ENCODE assay signal across 17 mouse cellular contexts in the genomic region with DNA sequence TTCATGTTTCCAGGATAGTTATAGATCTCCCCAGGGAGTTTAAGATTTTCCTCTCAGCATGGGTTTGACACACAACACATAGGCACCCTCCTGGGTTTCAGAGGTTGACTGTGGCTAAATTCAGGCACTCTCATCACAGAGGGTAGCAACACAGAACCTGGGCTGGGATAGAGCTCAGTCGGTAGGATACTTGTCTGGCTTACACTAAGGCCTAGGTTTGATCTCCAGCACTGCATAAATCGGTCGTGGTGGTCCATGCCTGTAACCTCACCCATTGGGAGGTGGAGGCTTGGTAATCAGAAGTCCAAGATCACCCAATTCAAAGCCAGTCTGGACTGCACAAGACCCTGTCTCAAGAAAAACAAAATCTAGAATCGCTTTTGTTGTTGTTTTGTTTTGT.
DNase-seq lines count a peak whose midpoint lies in the region; ATAC-seq and TF ChIP-seq lines count a peak whose summit lies in the region.
"Had no signal": no experiment of that assay in that cellular context is flagged by ENCODE, and none has a peak within 500 bp of the region (broad histone marks: within the 10 kb centered on the region; RNA-seq: fewer than 3 reads in every experiment).

No protein-coding gene starts in this region.

- no peaks in the 10 kb centered on the region for H3K27me3 ChIP-seq in midbrain, embryonic 10.5 days (ENCODE audit: low read depth, poor library complexity, severe bottlenecking)
- H3K27me3 ChIP-seq in midbrain, postnatal 0 days (ENCODE audit: insufficient read depth, low read length) = no peaks in the 10 kb centered on the region
- H3K27me3 ChIP-seq in forebrain, embryonic 12.5 days = no peaks in the 10 kb centered on the region
- no peaks in the 10 kb centered on the region for H3K27me3 ChIP-seq in hindbrain, embryonic 13.5 days
- no peaks in the 10 kb centered on the region for H3K27me3 ChIP-seq in heart, embryonic 11.5 days (ENCODE audit: control insufficient read depth, insufficient read depth, low read length)
- H3K27me3 ChIP-seq: liver, embryonic 15.5 days had no signal

- H3K4me3 ChIP-seq in midbrain, embryonic 10.5 days = peak overlapping the region; percentile 11; the same call in 1 of the 2 replicates
- no peak overlapping the region for H3K4me3 ChIP-seq in midbrain, postnatal 0 days (ENCODE audit: low read depth, low read length)
- no peak overlapping the region for H3K4me3 ChIP-seq in forebrain, embryonic 12.5 days (replicated peaks)
- H3K4me3 ChIP-seq in hindbrain, embryonic 13.5 days = no peak overlapping the region
- no peak overlapping the region for H3K4me3 ChIP-seq in olfactory bulb, adult 2 months (ENCODE audit: insufficient read depth, low read depth, low read length)
- H3K4me3 ChIP-seq in heart, embryonic 11.5 days (ENCODE audit: low read depth, low read length) = no peak overlapping the region
- H3K4me3 ChIP-seq: erythroblast, embryonic 14.5 days; heart, adult 2 months; liver, embryonic 15.5 days had no signal

- no peak for TF ChIP-seq POLR2A in olfactory bulb, adult 2 months (IDR thresholded peaks at IDR 0.05; ENCODE audit: insufficient read depth, low read depth, low read length)

- 32% methylated on average over 4 of the region's 4 CpGs for WGBS in midbrain, embryonic 10.5 days
- 31% methylated on average over 4 of the region's 4 CpGs for WGBS in midbrain, postnatal 0 days
- 35% methylated on average over 4 of the region's 4 CpGs for WGBS in forebrain, embryonic 12.5 days
- 25% methylated on average over 4 of the region's 4 CpGs for WGBS in hindbrain, embryonic 13.5 days
- WGBS in olfactory bulb, adult 2 months = 66% methylated on average over 4 of the region's 4 CpGs
- 66% methylated on average over 4 of the region's 4 CpGs for WGBS in heart, embryonic 11.5 days (ENCODE audit: insufficient replicate concordance)

- no peaks in the 10 kb centered on the region for H3K9me3 ChIP-seq in midbrain, embryonic 10.5 days (replicated peaks)
- H3K9me3 ChIP-seq in midbrain, postnatal 0 days (ENCODE audit: low read length) = no peaks in the 10 kb centered on the region
- no peaks in the 10 kb centered on the region for H3K9me3 ChIP-seq in forebrain, embryonic 12.5 days
- no peaks in the 10 kb centered on the region for H3K9me3 ChIP-seq in hindbrain, embryonic 13.5 days
- H3K9me3 ChIP-seq in heart, embryonic 11.5 days (replicated peaks; ENCODE audit: control insufficient read depth, low read length) = peaks cover 3% of the 10 kb centered on the region; the same call in 1 of the 2 replicates
- H3K9me3 ChIP-seq: liver, embryonic 15.5 days had no signal

- peak overlapping the region; percentile 92 for H3K27ac ChIP-seq in midbrain, embryonic 10.5 days (replicated peaks)
- H3K27ac ChIP-seq in midbrain, postnatal 0 days (ENCODE audit: low read depth, low read length) = no peak overlapping the region
- H3K27ac ChIP-seq in forebrain, embryonic 12.5 days = peak overlapping the region; percentile 86
- H3K27ac ChIP-seq in hindbrain, embryonic 13.5 days = peak overlapping the region; percentile 80
- H3K27ac ChIP-seq in olfactory bulb, adult 2 months (ENCODE audit: insufficient read depth, low read depth, low read length) = peak overlapping the region; percentile 18; the same call in 1 of the 2 replicates
- no peak overlapping the region for H3K27ac ChIP-seq in heart, embryonic 11.5 days (ENCODE audit: low read depth, low read length)
- H3K27ac ChIP-seq: heart, adult 2 months; liver, embryonic 15.5 days had no signal

- H3K36me3 ChIP-seq in midbrain, embryonic 10.5 days = peaks cover 43% of the 10 kb centered on the region
- H3K36me3 ChIP-seq in midbrain, postnatal 0 days (ENCODE audit: insufficient read depth, low read length) = no peaks in the 10 kb centered on the region; the same call in 1 of the 2 replicates
- H3K36me3 ChIP-seq in forebrain, embryonic 12.5 days (replicated peaks) = peaks cover 25% of the 10 kb centered on the region
- H3K36me3 ChIP-seq in hindbrain, embryonic 13.5 days = no peaks in the 10 kb centered on the region; the same call in 1 of the 2 replicates
- no peaks in the 10 kb centered on the region for H3K36me3 ChIP-seq in heart, embryonic 11.5 days (ENCODE audit: control insufficient read depth, insufficient read depth, low read length)
- H3K36me3 ChIP-seq: liver, embryonic 15.5 days had no signal

- no peak overlapping the region for H3K9ac ChIP-seq in midbrain, postnatal 0 days (replicated peaks; ENCODE audit: low read length, poor library complexity, severe bottlenecking)
- H3K9ac ChIP-seq in forebrain, embryonic 12.5 days = no peak overlapping the region
- no peak overlapping the region for H3K9ac ChIP-seq in hindbrain, embryonic 13.5 days
- no peak overlapping the region for H3K9ac ChIP-seq in heart, embryonic 11.5 days (ENCODE audit: low read depth, low read length)
- H3K9ac ChIP-seq: liver, embryonic 15.5 days had no signal

- H3K4me1 ChIP-seq in midbrain, embryonic 10.5 days = peaks cover 87% of the 10 kb centered on the region
- H3K4me1 ChIP-seq in midbrain, postnatal 0 days (ENCODE audit: insufficient read depth, low read length) = peaks cover 48% of the 10 kb centered on the region
- H3K4me1 ChIP-seq in forebrain, embryonic 12.5 days = peaks cover 85% of the 10 kb centered on the region
- H3K4me1 ChIP-seq in hindbrain, embryonic 13.5 days (replicated peaks) = peaks cover 83% of the 10 kb centered on the region
- H3K4me1 ChIP-seq in olfactory bulb, adult 2 months (ENCODE audit: control insufficient read depth, insufficient read depth, low read length) = peaks cover 45% of the 10 kb centered on the region
- H3K4me1 ChIP-seq in heart, embryonic 11.5 days (ENCODE audit: control insufficient read depth, insufficient read depth, low read length) = peaks cover 7% of the 10 kb centered on the region; the same call in 1 of the 2 replicates
- H3K4me1 ChIP-seq: liver, embryonic 15.5 days had no signal

- DNase-seq in midbrain, embryonic 10.5 days (ENCODE audit: low spot score) = no peak
- no peak for DNase-seq in midbrain, postnatal 0 days (ENCODE audit: low spot score)
- DNase-seq: adrenal gland, postnatal 25 days; cerebellum, adult 9-10 months; heart, adult 2 months; kidney, adult 2 months; kidney, postnatal 14 days; layer of hippocampus, adult 9-11 months; right cerebral cortex, postnatal 14 days had no signal

- TF ChIP-seq CTCF in midbrain, postnatal 0 days (IDR thresholded peaks at IDR 0.05) = no peak
- no peak for TF ChIP-seq CTCF in olfactory bulb, adult 2 months (IDR thresholded peaks at IDR 0.05; ENCODE audit: insufficient read depth, low read depth, low read length)

- ATAC-seq in midbrain, postnatal 0 days (ENCODE audit: low FRiP score) = no peak
- no peak for ATAC-seq in forebrain, embryonic 12.5 days (ENCODE audit: low FRiP score)
- no peak for ATAC-seq in hindbrain, embryonic 13.5 days (ENCODE audit: low FRiP score)
- ATAC-seq in frontal cortex, adult (ENCODE audit: low TSS enrichment) = no peak
- no peak for ATAC-seq in heart, embryonic 11.5 days (replicated peaks; ENCODE audit: insufficient number of reproducible peaks, low FRiP score, low TSS enrichment)
- ATAC-seq: lung, postnatal 0 days had no signal

- H3K4me2 ChIP-seq in midbrain, postnatal 0 days (ENCODE audit: low read depth, low read length, poor library complexity, severe bottlenecking) = no peak overlapping the region
- H3K4me2 ChIP-seq in forebrain, embryonic 12.5 days = no peak overlapping the region
- no peak overlapping the region for H3K4me2 ChIP-seq in hindbrain, embryonic 13.5 days
- H3K4me2 ChIP-seq in heart, embryonic 11.5 days = no peak overlapping the region
- H3K4me2 ChIP-seq: liver, embryonic 15.5 days had no signal

Comparison
In these comparisons a context has a peak if more than half of its experiments do, and no peak if none do; other contexts are left out.
1. H3K27ac ChIP-seq: peak in midbrain, embryonic 10.5 days (single experiment), forebrain, embryonic 12.5 days (single experiment), hindbrain, embryonic 13.5 days (single experiment) and olfactory bulb, adult 2 months (single experiment); none in midbrain, postnatal 0 days (single experiment) and heart, embryonic 11.5 days (single experiment).